ENCODE assay signal across 8 mouse cellular contexts in genomic region chr12:99563219-99564059, GRCm38 (mm10). TPM values are rescaled to one million over a fixed set of nuclear protein-coding genes. Genes with fewer than 3 reads are reported as not detected.
DNase-seq lines count a peak whose midpoint lies in the region; ATAC-seq and TF ChIP-seq lines count a peak whose summit lies in the region.

TSS of gene Foxn3 (minus strand) at chr12:99563582.

- WGBS in forebrain, embryonic 12.5 days = under 1% methylated on average over 64 of the region's 66 CpGs
- under 1% methylated on average over 63 of the region's 66 CpGs for WGBS in heart, embryonic 15.5 days
- WGBS in liver, embryonic 15.5 days (ENCODE audit: insufficient replicate concordance) = under 1% methylated on average over 66 of the region's 66 CpGs
- under 1% methylated on average over 66 of the region's 66 CpGs for WGBS in neural tube, embryonic 12.5 days
- WGBS in stomach, embryonic 16.5 days = under 1% methylated on average over 55 of the region's 66 CpGs

- ATAC-seq in forebrain, embryonic 12.5 days (ENCODE audit: low FRiP score) = peak; percentile 95
- peak; percentile 86 for ATAC-seq in heart, embryonic 15.5 days (replicated peaks; ENCODE audit: insufficient number of reproducible peaks, insufficient read depth, low FRiP score, low read depth)
- ATAC-seq in liver, embryonic 15.5 days (ENCODE audit: insufficient read depth) = peak; percentile 74
- peak; percentile 94 for ATAC-seq in neural tube, embryonic 12.5 days (ENCODE audit: low FRiP score, low read depth)
- ATAC-seq in stomach, embryonic 16.5 days (ENCODE audit: insufficient read depth, low FRiP score) = peak; percentile 89

- no peaks in the 10 kb centered on the region for H3K36me3 ChIP-seq in E14TG2a.4 (ENCODE audit: insufficient read depth, low read length)
- H3K36me3 ChIP-seq in forebrain, embryonic 12.5 days (replicated peaks) = no peaks in the 10 kb centered on the region
- H3K36me3 ChIP-seq in heart, embryonic 15.5 days = no peaks in the 10 kb centered on the region
- no peaks in the 10 kb centered on the region for H3K36me3 ChIP-seq in liver, embryonic 15.5 days (replicated peaks)
- H3K36me3 ChIP-seq in neural tube, embryonic 12.5 days = no peaks in the 10 kb centered on the region
- no peaks in the 10 kb centered on the region for H3K36me3 ChIP-seq in stomach, embryonic 16.5 days (ENCODE audit: control insufficient read depth, insufficient read depth, low read length)

- peaks cover 35% of the 10 kb centered on the region for H3K4me1 ChIP-seq in E14TG2a.4 (replicated peaks; ENCODE audit: low read depth, low read length)
- peaks cover 26% of the 10 kb centered on the region for H3K4me1 ChIP-seq in forebrain, embryonic 12.5 days
- peaks cover 41% of the 10 kb centered on the region for H3K4me1 ChIP-seq in heart, embryonic 15.5 days (replicated peaks)
- peaks cover 54% of the 10 kb centered on the region for H3K4me1 ChIP-seq in liver, embryonic 15.5 days (replicated peaks)
- peaks cover 15% of the 10 kb centered on the region for H3K4me1 ChIP-seq in neural tube, embryonic 12.5 days
- peaks cover 20% of the 10 kb centered on the region for H3K4me1 ChIP-seq in stomach, embryonic 16.5 days (ENCODE audit: control insufficient read depth, insufficient read depth, low read length)

- H3K4me3 ChIP-seq in E14TG2a.4 (replicated peaks; ENCODE audit: low read length) = peak within 1 kb of the TSS; percentile 85
- peak within 1 kb of the TSS; percentile 84 for H3K4me3 ChIP-seq in forebrain, embryonic 12.5 days (replicated peaks)
- H3K4me3 ChIP-seq in heart, embryonic 15.5 days = peak within 1 kb of the TSS; percentile 89
- peak within 1 kb of the TSS; percentile 73 for H3K4me3 ChIP-seq in liver, embryonic 15.5 days (replicated peaks)
- H3K4me3 ChIP-seq in neural tube, embryonic 12.5 days = peak within 1 kb of the TSS; percentile 79
- H3K4me3 ChIP-seq in stomach, embryonic 16.5 days (replicated peaks; ENCODE audit: low read length) = peak within 1 kb of the TSS; percentile 74

- H3K9me3 ChIP-seq in E14TG2a.4 (ENCODE audit: low read length) = no peaks in the 10 kb centered on the region
- no peaks in the 10 kb centered on the region for H3K9me3 ChIP-seq in forebrain, embryonic 12.5 days
- H3K9me3 ChIP-seq in heart, embryonic 15.5 days (replicated peaks) = no peaks in the 10 kb centered on the region
- no peaks in the 10 kb centered on the region for H3K9me3 ChIP-seq in liver, embryonic 15.5 days (replicated peaks)
- H3K9me3 ChIP-seq in neural tube, embryonic 12.5 days = no peaks in the 10 kb centered on the region
- H3K9me3 ChIP-seq in stomach, embryonic 16.5 days (replicated peaks; ENCODE audit: control insufficient read depth, low read length) = no peaks in the 10 kb centered on the region

- H3K27me3 ChIP-seq in E14TG2a.4 (ENCODE audit: insufficient read depth, low read length) = peaks cover 52% of the 10 kb centered on the region
- no peaks in the 10 kb centered on the region for H3K27me3 ChIP-seq in forebrain, embryonic 12.5 days
- H3K27me3 ChIP-seq in heart, embryonic 15.5 days = no peaks in the 10 kb centered on the region
- no peaks in the 10 kb centered on the region for H3K27me3 ChIP-seq in liver, embryonic 15.5 days
- H3K27me3 ChIP-seq in neural tube, embryonic 12.5 days (replicated peaks) = no peaks in the 10 kb centered on the region
- H3K27me3 ChIP-seq in stomach, embryonic 16.5 days (ENCODE audit: control insufficient read depth, insufficient read depth, low read length) = no peaks in the 10 kb centered on the region

- peak within 1 kb of the TSS; percentile 84 for H3K9ac ChIP-seq in forebrain, embryonic 12.5 days
- H3K9ac ChIP-seq in heart, embryonic 15.5 days = peak within 1 kb of the TSS; percentile 96
- H3K9ac ChIP-seq in liver, embryonic 15.5 days = peak within 1 kb of the TSS; percentile 71
- H3K9ac ChIP-seq in neural tube, embryonic 12.5 days = peak within 1 kb of the TSS; percentile 84
- peak within 1 kb of the TSS; percentile 84 for H3K9ac ChIP-seq in stomach, embryonic 16.5 days (ENCODE audit: low read length)

- peak within 1 kb of the TSS; percentile 68 for H3K4me2 ChIP-seq in forebrain, embryonic 12.5 days
- H3K4me2 ChIP-seq in heart, embryonic 15.5 days = peak within 1 kb of the TSS; percentile 89
- H3K4me2 ChIP-seq in liver, embryonic 15.5 days = peak within 1 kb of the TSS; percentile 91
- peak within 1 kb of the TSS; percentile 73 for H3K4me2 ChIP-seq in neural tube, embryonic 12.5 days (replicated peaks)
- peak within 1 kb of the TSS; percentile 84 for H3K4me2 ChIP-seq in stomach, embryonic 16.5 days (ENCODE audit: low read depth, low read length)

- peak within 1 kb of the TSS; percentile 93 for H3K27ac ChIP-seq in forebrain, embryonic 12.5 days
- peak within 1 kb of the TSS; percentile 85 for H3K27ac ChIP-seq in heart, embryonic 15.5 days
- peak within 1 kb of the TSS; percentile 76 for H3K27ac ChIP-seq in liver, embryonic 15.5 days (replicated peaks)
- peak within 1 kb of the TSS; percentile 87 for H3K27ac ChIP-seq in neural tube, embryonic 12.5 days
- H3K27ac ChIP-seq in stomach, embryonic 16.5 days (ENCODE audit: low read length) = peak within 1 kb of the TSS; percentile 87

- DNase-seq in c-Kit-positive CD71-positive TER-119-positive erythroid progenitor cells, embryonic 14.5 days (ENCODE audit: low spot score) = peak; percentile 39
- peak; percentile 85 for DNase-seq in kidney, postnatal 14 days

- no peak for TF ChIP-seq CTCF in E14TG2a.4 (conservative IDR thresholded peaks at IDR 0.05; ENCODE audit: low read length)

RNA-seq across cellular contexts. Expression of gene Foxn3, which starts in this region (rescaled TPM):
- polyA plus RNA-seq in forebrain, embryonic 12.5 days (2016; fragmentation: Nextera tagmentation; extraction: Ambion mirVana) = 80.7 and 84.6 TPM in 2 replicates
- polyA plus RNA-seq in heart, embryonic 15.5 days (2015; fragmentation: Nextera tagmentation; extraction: Ambion mirVana) = 57.5 and 64.2 TPM in 2 replicates
- polyA plus RNA-seq in liver, embryonic 15.5 days (2015; fragmentation: Nextera tagmentation; extraction: Ambion mirVana) = 18.6 and 19.8 TPM in 2 replicates
- polyA plus RNA-seq in neural tube, embryonic 12.5 days (2016; fragmentation: Nextera tagmentation; extraction: Ambion mirVana) = 88.9 and 93.3 TPM in 2 replicates
- polyA plus RNA-seq in stomach, embryonic 16.5 days (2015; fragmentation: Nextera tagmentation; extraction: Ambion mirVana) = 51.2 and 58.3 TPM in 2 replicates

Comparison
In these comparisons a context has a peak if more than half of its experiments do, and no peak if none do; other contexts are left out.
1. Peak in every context shown above with its lines: DNase-seq, ATAC-seq, H3K4me3 ChIP-seq and H3K27ac ChIP-seq.